Mouse (Mus musculus) megakaryocyte, embryonic 14.5 days (primary cell): Measurements from ENCODE around the gene Entpd2.

Experiments used
- FLI1 ChIP-seq: IDR thresholded peaks from 2 replicates; pipeline ENCODE4 v1.6.1; 2012; ENCODE audit warnings: low read length, inconsistent platforms, mixed read lengths
- GATA1 ChIP-seq: IDR thresholded peaks from 3 replicates; pipeline ENCODE4 v1.6.1; 2012; ENCODE audit warnings: mixed read lengths, low read length, inconsistent platforms, borderline replicate concordance

- TF ChIP-seq GATA1: no peak
- no peak for TF ChIP-seq FLI1
Measured at GRCm38 (mm10) chr2:25395721-25396596, at the start of gene Entpd2.
